Mouse (Mus musculus) retina, postnatal 7 days (tissue): Measurements from ENCODE around the gene Id1.

ENCODE experiments used
- DNase-seq: peaks from one replicate; pipeline ENCODE4 v3.0.0-alpha.2; 2012; ENCODE audit warnings: low read depth, low spot score

The Id1 gene

DNA sequence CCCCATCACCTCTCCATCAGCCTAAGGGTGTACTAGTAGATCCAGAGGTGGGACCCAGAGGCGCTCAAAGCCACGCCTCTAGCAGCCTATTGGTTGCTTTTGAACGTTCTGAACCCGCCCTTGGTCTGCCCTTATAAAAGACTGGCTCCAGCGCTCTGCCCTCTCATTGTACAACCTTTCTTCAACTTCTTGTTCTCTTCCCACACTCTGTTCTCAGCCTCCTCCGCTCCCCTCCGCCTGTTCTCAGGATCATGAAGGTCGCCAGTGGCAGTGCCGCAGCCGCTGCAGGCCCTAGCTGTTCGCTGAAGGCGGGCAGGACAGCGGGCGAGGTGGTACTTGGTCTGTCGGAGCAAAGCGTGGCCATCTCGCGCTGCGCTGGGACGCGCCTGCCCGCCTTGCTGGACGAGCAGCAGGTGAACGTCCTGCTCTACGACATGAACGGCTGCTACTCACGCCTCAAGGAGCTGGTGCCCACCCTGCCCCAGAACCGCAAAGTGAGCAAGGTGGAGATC is at the start of gene Id1:
Id1 (plus strand) TSS at position 162 of the 512 bp plus-strand sequence.
- peak; percentile 49 for DNase-seq

DNA sequence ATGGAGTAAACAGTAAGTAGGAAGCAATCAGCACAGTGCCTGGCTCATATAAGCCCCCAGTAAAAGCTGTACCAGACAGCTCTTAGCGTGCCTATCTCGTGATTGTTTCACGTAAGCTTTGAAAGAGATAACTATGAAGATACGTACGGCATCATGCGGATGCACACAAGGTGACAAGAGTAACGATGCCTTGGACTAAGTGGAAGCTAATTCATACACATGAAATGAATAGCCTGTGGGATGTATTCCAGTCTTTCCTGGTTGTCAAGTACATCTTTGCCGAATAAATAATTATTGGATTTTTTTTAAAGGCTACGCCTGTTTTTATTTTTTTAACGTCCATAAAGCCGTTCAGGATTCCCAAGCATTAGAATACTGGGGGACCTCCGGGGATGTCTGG is 49.7 kb upstream of the Id1 start:
- DNase-seq, result no peak

DNA sequence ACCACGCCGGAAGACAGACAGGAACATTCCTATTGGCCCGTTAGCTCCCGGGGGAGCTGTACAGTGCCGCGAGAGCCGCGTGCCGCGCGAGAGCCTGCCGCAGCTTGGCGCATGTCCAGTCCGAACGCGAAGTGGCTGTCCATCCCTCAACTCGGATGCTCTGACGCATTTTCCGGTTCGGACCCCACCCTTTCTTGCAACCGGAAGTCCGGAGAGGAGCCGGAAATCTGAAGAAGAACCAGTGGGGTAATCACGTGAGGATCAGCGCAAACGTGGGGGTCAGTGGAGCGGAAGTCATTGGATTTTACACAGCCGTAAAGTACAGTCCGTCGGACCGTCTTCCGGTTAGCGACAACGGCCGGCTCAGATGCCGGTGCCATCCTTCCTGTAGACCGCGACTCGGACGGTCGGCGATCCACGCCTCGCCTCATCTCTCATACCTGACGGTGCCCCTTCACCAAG is 49.2 kb upstream of the Id1 start, which contains the start of gene Mcts2:
Mcts2 (plus strand) TSS at position 230 of the 462 bp plus-strand sequence.
- peak; percentile 92 for DNase-seq

DNA sequence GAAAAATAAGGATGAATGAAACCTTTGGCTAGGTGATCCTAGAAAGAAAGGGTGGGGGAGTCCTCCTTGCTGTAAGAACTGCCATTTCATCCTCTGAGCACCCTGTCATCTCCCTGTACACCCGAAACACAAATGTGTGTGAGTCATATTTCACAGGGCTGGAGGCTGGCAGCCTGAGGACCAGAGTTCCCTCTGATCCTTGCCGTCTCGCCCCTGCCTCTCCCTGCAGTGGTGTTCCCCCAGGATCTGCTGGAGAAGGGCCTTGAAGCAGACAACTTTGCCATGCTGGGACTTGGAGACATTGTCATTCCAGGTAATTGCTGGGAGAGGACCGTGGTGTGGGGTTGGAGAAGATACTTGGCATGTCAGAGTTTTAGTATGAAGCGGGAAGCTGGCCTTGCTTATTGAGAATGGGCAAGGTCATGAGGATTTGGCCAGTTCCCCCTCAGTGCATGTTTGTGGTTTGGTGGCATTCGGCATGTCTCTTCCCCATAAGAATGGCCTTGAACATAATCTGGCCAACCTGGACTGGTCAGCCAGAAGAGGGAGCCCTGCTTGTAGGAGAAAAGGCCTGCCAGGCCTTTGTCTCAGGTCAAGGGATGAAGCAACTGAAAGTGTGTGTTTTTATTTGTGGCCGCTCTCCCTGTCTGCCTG is 44.4 kb upstream of the Id1 start:
- DNase-seq, result no peak

DNA sequence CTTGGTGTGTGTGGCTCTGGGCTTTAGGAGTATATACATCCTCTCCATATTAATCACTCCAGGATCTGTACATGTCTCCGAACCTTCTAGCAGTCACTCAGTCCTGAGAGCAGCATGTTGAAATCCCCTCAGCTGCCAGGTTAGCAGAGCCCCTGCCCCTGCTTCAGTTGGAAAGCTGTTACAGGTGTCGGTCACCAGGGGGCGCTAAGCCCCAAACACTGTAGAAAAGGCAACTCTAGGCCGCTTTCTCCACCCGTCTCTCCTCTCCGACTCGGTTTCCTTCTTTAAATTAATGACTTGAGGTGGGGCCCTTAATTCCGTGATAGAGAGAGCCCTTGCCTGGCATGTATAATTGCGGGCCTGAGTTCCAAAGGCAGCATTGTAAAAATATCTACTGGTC is 42.8 kb upstream of the Id1 start:
- DNase-seq, result no peak

DNA sequence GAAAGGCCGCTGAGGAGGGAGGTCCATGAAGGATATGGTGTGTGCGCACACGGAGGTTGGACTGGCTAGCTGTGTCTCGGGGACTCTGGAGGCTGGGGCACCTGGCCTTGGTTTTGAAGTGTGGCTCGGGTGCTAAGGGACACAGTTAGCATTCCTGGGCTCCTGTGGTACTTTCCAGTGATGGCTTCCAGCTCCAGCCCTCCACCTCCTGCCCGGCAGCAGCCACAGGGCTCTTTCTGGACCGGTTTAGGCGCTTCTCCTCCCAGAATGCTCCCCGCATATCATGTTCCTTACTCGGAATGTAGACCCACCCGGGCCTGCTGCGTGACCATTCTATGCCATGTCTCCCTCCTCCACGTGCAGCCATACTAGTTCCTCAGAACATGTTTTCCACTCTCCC is 42.3 kb upstream of the Id1 start:
- no peak for DNase-seq

DNA sequence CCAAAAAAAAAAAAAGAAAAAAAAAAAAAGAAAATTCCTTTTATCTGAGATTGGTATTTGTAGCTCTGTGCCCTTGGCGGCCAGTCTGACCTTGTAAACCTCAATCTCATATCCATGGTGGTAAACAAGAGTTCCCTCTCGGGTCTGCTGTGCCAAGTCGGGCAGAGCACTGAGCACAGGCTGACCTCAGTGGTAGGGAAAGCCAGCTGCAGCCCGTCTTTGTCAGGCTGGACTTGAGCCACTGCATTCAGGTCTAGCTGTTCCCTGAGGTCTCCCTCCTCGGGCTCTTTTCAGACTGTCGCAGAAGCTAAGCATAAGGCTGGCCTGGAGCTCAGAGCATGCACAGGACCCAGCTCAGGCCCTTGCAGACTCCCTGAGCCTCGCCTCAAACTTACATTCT is 41.3 kb upstream of the Id1 start:
- no peak for DNase-seq

DNA sequence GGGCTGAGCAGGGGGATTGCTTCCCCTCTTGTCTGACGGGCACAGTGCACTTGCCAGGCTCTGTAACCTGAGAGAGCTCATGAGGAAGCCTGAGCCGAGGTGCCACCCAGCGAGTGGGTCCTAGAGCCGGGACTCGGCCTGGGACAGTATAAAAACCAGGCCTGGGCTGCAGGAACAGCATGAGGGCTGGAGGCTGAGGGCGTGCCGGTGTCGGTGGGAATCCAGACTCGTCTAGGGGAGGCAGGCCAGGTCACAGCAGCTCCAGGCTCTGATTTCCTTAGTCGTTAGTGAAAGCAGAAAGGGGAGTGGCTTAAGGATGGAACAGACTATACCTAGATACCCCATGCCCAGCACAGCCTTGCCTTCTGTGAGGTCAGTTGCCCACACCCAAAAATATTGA is 40.0 kb upstream of the Id1 start:
- no peak for DNase-seq

DNA sequence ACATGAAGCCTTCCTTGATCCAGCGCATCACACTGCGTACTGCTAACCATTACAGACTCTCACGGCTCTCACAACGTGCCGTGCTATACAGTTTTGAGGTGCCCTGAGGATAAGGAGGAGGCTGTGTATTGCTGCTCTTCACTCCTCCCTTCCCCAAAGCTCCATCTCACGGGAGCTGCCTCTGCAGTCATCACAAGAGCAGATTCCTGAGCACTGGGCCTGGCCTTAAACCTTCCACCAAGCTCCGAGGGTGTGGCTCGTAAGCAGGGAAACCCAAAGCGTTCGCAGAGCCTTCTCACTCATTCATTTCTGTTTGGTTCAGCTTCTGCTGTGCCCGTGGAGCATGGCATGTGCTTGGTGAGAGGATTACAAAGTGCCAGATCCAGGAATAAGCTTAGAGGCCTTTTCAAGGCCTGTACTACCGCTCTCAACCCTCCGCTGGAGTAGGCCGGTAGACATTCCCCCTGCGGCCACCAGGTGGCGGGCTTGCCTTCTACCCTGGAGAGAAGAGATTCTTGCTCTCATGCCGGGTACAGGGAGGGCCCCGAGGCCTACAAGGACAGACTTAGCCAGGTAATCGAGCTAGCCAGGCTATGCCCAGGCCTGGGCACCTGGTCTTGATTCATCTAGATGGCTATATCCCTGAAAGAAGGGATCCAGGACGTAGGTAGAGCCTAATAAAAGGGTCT is 39.4 kb upstream of the Id1 start:
- DNase-seq, result peak; percentile 88

DNA sequence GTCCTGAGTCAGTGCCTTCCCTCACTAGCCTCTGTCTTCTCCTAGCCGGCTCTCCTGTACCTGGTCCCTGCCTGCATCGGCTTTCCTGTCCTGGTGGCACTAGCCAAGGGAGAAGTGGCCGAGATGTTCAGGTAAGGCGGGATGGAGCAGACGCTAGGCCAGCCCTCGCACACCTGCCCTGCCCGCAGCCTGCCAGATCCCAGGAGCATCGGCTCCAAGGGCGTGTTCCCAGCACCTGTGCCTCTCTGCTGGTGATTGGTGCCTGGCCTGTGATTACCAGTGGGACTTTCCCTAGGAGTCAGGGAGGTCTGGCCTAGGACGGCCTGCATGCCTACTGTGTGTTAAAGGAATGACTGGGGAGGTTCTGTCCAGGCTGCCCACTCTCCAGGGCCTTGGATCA is 35.9 kb upstream of the Id1 start:
- no peak for DNase-seq

DNA sequence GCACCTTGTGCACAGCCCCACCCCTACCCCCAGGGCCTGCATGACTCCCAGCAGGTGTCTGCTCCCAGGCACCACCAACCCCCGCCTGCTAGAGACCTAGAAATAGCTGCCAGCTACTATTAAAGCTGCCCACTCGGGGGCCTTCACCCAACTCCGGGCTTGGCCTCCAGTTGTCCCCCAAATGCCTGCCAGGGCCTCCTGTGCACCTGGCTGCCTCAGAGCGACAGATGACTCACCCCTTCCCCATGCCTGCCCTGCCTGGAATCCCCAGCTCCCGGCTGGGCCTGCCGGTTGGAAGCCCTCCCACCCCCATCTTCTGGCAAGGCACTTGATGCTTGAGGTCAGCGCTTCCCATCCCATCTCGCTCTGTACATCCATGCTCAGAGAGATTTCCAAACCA is 35.3 kb upstream of the Id1 start:
- DNase-seq, result no peak

DNA sequence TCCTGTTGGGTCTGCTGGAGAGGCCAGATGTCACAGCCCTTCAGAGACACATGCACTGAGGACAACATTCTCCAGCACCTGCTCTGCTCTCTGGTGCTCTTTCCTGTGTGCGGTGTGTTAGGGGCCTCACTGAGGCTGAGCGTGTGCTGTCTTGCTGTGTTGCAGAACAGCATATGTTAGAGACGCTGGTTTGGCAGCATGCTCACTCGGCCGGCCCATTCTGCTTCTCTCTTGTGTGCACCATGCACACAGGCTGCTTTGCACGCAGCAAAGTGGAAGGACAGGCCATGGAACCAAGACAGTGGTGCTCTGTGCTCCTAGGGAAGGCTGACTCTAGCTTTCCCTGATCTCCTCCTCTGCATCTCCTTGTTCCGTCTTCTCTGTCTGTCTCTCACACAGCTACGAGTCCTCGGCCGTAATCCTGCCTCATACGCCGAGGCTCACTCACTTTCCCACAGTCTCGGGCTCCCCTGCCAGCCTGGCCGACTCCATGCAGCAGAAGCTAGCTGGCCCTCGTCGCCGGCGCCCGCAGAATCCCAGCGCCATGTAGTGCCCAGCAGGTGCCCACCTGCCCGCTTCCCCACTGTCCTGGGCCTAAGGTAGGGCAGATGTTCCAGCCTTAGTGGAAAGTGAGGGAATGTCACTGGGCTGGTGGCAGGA is 32.3 kb upstream of the Id1 start:
- no peak for DNase-seq

DNA sequence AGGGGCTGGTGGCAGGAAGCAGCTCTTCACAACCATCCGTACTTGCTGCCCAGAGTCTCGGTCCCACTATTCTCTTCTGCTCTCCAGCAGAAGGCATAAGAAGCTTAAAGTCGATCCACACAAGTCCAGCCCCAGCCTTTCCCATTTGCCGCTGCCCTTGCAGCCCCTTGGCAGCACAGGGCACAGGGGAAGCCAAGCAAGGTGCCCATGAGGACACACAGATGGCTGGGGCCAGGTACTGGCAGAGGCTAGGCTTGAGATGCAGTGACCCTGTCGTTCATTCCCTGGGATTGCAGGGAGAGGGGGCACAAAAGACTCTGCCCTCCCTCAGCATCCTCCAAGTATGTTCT is 31.8 kb upstream of the Id1 start:
- DNase-seq, result no peak

DNA sequence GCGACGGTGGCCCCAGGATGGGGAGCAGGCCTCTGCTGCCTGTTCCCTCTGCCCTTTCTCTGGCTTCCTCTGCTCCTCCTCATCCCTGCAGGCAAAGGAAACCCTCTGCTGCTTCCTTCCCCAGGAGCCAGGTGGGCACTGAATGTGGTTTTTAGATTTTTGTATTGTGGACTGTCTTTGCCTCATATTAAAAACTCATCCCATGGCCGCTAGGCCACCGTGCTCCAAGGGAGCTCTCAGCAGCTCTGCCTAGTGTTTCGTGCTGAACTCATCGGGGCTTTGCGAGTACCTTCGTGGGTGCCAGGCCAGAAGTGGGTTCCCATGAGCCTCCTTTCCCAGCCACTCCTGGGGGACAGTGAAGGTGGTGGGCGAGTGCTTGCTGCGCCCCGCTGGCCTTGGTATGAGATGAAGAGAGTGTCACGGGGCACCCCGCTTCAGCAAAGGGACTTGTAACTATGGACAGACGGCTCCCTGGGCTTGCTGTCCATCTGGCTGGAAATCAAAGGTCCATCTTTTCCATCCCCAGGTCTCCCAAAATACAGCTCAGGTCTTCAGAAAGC is 31.2 kb upstream of the Id1 start:
- no peak for DNase-seq

DNA sequence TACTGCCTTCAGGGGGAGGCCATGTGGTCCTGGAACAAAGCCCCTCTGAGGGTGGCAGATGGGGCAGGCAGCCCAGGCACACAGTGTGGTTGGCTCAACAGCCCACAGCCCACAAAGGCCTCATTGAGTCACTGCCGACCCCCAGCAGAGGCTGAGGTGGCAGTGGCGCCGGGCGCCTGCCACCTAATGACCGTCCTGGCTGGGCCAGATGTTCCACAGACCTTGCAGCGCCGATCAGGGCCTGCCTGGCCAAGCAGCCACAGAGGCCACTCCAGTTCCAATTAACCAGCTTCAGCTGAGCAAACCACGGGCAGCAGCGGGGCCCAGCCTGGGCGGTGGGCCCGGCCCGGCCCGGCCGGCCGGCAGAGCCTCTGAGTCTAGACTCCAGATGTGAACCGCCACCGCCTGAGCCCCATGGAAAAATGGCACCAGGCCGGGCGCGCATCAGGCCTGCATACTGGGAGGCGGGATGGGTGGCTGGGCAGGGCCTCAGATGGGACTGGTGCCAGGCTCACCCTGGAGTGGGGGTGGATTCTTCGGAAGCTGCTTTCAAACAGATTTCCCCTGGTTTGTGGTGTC is 30.0 kb upstream of the Id1 start:
- no peak for DNase-seq

DNA sequence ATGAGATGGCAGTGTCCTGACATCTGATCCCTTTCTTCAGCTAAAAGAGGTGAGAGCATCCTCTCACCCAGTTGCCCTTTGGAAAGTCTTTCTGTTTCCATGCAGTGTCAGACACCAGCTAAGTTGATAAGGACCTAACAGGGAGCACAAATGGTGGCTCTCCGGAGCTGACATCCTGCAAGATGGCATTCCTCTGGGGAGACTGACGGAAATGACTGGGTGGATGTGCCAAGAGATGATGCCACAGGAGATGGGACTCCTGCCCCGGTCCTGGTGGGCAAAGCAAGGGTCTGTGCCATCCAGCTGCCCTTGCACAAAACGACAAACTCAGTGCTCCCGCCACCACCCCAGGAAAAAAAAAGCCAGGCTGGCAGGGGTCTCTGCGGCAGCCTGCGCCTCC is 28.9 kb upstream of the Id1 start:
- DNase-seq, result no peak

DNA sequence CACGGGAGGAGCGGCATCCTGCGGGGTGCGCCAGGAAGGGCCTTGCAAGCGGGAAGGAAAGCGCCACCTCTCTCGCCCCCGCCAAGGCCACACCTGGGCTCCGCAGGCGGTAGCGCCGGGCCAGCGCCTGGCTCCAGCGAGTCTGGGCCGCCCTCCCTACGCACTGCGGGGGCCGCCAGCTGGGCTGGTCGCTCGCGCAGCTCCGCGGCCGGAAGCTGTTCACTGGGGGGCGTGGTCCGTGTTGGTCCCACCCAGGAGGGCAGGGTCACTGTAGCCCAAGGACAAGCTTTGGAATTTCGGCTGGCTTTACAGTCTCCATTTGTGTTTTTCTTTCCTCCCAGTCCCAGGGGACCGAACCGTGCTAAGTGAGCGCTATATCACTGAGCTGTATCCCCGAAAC is 28.4 kb upstream of the Id1 start:
- no peak for DNase-seq

DNA sequence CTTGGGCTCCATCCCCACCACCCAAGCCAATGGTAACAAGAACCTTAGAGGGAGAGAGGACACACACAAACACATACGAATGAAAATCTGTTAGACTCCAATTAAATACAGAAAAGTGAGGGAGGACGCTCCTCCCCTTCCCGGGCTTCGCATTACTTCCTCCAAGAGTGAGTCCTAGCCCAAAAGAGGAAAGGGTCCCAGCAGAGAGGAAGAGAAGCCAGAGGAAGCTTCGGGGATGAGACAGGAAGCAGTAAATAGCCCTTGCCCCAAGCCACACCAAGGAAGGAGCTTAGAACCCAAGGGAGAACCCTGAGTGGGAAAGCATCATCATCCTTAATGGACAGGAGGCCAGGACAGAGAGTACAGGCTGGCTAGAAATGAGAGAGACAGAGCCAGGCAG is 27.0 kb upstream of the Id1 start:
- no peak for DNase-seq

DNA sequence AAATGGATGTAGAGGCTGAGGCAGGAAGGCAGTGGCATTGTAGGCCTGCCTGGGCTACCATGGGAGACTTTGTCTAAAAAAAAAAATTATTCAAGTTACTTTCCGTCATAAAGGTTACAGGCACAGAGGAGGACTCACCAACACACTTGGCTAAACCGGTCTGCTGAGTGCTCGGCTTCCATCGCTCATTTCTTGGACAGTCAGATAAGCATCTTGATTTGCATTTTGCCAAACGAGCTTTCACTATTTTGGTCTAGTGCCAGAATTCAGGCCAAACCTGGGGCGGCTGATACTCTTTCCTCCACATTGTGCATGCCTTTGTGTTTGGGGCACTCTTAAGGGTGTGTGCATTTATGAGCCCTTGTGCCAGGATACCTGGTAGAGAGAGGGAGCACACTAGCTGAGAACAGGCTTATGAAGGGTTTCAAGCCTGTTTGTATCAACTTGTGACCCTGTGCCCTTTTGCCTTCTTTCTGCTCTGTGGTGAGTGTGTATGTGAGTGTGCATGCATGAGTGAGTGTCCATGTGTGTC is 19.7 kb upstream of the Id1 start:
- DNase-seq, result no peak

DNA sequence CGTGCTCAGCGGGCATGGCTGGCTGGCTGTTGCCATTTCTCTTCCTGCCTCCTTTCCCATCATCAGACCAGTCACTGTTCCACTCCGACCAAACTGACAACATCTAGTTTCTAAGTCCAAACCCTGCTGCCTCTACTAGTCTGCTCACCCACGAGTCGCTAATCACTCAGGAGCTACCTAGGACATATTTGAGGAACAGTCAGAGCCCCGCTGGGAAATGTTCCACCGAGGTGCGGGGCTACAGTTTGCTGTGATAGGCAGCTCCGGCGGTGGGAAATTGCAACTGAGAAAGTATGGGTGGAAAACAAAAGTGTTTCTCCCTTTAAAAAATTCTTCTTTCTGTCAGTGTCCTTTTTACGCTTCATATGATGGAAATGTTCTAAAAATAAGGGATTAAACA is 18.4 kb upstream of the Id1 start:
- no peak for DNase-seq

DNA sequence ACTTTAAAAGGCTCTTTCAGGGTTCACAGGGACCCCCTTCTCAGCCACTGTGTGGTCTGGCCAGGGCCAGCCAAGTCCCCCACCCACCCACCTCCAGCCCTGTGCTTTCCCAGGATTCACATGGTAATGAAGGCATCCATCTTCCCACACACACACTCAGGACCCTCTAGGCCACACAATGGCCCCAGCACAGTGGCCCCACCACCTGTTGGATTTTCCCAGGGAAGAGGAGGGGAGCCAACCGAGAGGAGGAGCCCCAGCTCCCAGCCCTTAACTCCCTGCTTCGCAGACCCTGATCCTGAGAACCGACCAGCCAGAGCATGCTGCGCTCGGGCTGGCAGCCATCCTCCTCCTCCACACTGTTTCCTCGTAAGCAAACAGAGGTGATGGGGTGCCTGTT is 18.0 kb upstream of the Id1 start:
- DNase-seq, result no peak
